Mouse (Mus musculus) adipocyte (in vitro differentiated cells): Measurements from ENCODE around the gene Tnfsf10.

Source experiments
- DNase-seq: peaks from one replicate; pipeline ENCODE4 v3.0.0-alpha.2; 2016; ENCODE audit warnings: low spot score

The Tnfsf10 gene

DNA sequence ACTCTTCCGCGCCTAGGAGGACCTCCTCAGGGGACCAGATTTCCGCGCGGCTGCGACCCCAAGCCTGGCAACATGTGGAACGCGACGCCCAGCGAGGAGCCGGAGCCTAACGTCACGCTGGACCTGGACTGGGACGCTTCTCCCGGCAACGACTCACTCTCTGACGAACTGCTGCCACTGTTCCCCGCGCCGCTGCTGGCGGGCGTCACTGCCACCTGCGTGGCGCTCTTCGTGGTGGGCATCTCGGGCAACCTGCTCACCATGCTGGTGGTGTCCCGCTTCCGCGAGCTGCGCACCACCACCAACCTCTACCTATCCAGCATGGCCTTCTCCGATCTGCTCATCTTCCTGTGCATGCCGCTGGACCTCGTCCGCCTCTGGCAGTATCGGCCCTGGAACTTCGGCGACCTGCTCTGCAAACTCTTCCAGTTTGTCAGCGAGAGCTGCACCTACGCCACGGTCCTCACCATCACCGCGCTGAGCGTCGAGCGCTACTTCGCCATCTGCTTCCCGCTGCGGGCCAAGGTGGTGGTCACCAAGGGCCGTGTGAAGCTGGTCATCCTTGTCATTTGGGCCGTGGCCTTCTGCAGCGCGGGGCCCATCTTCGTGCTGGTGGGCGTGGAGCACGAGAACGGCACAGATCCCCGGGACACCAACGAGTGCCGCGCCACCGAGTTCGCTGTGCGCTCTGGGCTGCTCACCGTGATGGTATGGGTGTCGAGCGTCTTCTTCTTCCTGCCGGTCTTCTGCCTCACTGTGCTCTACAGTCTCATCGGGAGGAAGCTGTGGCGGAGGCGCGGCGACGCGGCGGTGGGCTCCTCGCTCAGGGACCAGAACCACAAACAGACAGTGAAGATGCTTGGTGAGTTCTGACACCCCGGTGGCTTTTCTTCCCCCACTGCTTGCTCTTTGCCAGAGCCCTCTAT lies 55.2 kb downstream of the Tnfsf10 start:
- DNase-seq, result no peak

DNA sequence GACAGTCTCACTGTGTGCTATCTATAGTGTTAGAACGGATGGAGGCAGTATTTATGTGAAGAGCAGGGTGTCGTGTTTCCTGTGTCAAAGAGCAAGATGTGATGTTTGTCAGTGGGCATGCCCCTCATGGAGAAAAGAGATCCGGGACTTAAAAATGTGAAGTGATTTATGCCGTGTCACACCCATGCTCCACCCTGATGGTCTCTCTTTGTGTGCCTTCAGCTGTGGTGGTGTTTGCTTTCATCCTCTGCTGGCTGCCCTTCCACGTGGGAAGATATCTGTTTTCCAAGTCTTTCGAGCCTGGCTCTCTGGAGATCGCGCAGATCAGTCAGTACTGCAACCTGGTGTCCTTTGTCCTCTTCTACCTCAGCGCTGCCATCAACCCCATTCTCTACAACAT lies 57.6 kb downstream of the Tnfsf10 start:
- no peak for DNase-seq

DNA sequence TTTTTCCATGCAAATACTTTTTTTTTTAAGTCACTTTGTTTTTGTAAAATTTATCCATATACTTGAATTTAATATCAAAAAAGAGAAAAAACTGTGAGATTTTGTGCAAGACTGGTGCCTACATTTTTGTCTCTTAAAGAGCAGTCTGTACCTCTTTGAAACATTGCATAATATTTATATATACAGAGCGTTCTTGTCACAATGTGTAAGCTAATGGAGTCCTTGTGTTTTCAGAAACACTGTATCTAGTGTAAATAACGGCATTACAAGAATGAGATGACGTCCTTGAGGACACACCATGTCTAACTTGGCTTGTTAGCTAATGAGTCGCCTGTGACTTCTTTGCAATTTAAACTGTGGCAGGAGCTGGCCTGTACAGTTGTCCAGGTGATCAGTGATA lies 61.1 kb downstream of the Tnfsf10 start:
- DNase-seq, result no peak

- no peak for DNase-seq
Measured at GRCm38 (mm10) chr3:27384836-27385235, 68.0 kb downstream of the Tnfsf10 start.

- no peak for DNase-seq
Measured at GRCm38 (mm10) chr3:27389923-27390322, 73.1 kb downstream of the Tnfsf10 start.
